Mouse (Mus musculus) small intestine, adult 2 months (tissue): ENCODE results near the gene Kcnd3.

Experiments
- CTCF ChIP-seq: fragments of 200-500 bp; IDR thresholded peaks from 2 replicates; pipeline ENCODE4 v1.5.1; 2012; ENCODE audit warnings: low read depth, mild to moderate bottlenecking, control low read depth, inconsistent platforms, low read length, moderate library complexity, mixed read lengths; ENCODE audit not compliant: insufficient replicate concordance, insufficient read length; ENCODE audit errors: extremely low read depth
- POLR2A ChIP-seq: fragments of 200-500 bp; IDR thresholded peaks from 2 replicates; pipeline ENCODE4 v1.6.1; 2012; ENCODE audit warnings: low read depth, mild to moderate bottlenecking, control low read depth, inconsistent platforms, low read length, moderate library complexity

DNA sequence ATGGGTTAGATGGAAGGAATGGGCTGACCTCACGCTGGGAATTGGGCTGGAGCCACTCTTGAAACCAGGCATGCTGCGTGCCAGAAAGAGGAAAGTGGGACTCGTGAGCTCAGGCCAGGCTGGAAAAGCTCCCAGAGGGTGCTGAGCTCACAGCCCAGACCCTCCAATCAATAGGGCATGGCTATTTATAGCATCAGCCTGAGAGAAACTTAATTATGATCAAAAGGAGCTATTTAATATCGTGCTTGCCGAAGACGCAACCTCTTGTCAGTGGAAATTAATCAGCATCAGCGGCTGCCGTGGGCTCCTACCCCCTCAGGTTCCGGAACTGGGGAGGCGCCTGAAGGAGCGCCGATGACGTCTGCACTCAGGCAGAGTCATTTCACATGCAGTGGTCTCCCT, 31.5 kb downstream of the Kcnd3 start:
- TF ChIP-seq POLR2A: no peak
- no peak for TF ChIP-seq CTCF
